Mouse (Mus musculus) thymus, adult 2 months (tissue): Measurements from ENCODE around the gene Ddb1. TPM values are rescaled to one million over a fixed set of nuclear protein-coding genes. Genes with fewer than 3 reads are reported as not detected.

Source experiments
- DNase-seq: peaks from one replicate; pipeline ENCODE4 v3.0.0; 2021
- H3K27ac ChIP-seq: fragments of 200-500 bp; 2 replicates; pipeline ENCODE4 v1.5.1; 2012; ENCODE audit warnings: low read length, control low read depth; ENCODE audit not compliant: control insufficient read depth, insufficient read depth
- H3K27me3 ChIP-seq: fragments of 200-500 bp; 2 replicates; pipeline ENCODE4 v1.6.1; 2012; ENCODE audit warnings: mild to moderate bottlenecking, low read length, moderate library complexity, mixed read lengths; ENCODE audit not compliant: control insufficient read depth, insufficient read depth
- H3K36me3 ChIP-seq: fragments of 200-500 bp; 2 replicates; pipeline ENCODE4 v1.6.1; 2012; ENCODE audit warnings: mild to moderate bottlenecking, low read length, moderate library complexity; ENCODE audit not compliant: control insufficient read depth, insufficient read depth
- H3K4me1 ChIP-seq: fragments of 200-500 bp; replicated peaks from 2 replicates; pipeline ENCODE4 v1.6.1; 2012; ENCODE audit warnings: low read length; ENCODE audit not compliant: control insufficient read depth, insufficient read depth
- H3K4me3 ChIP-seq: fragments of 200-500 bp; 2 replicates; pipeline ENCODE4 v1.5.1; 2012; ENCODE audit warnings: mild to moderate bottlenecking, low read length, control low read depth, moderate library complexity; ENCODE audit not compliant: control insufficient read depth, insufficient read depth
- CTCF ChIP-seq: fragments of 200-500 bp; IDR thresholded peaks from 2 replicates; pipeline ENCODE4 v1.5.1; 2012; ENCODE audit warnings: mild to moderate bottlenecking, control low read depth, low read length, moderate library complexity, borderline replicate concordance; ENCODE audit not compliant: control insufficient read depth, poor library complexity, insufficient read depth; ENCODE audit errors: extremely low read depth
- POLR2A ChIP-seq: fragments of 200-500 bp; IDR thresholded peaks from 2 replicates; pipeline ENCODE4 v1.6.1; 2012; ENCODE audit warnings: mild to moderate bottlenecking, low read length, control low read depth, moderate library complexity; ENCODE audit not compliant: control insufficient read depth, poor library complexity, insufficient read depth; ENCODE audit errors: extremely low read depth
- WGBS: fragments of 180-500 bp; shearing (Covaris S2); methylation state at CpG from one replicate; pipeline ENCODE4 v1.1.7; 2018; 5-methylcytosine and 5-hydroxymethylcytosine counted together
- polyA plus RNA-seq: library from polyadenylated mRNA; depleted of rRNA; stranded (reverse); fragments of >200 nt; gene quantifications from 2 replicates; pipeline ENCODE4 v1.2.3, GENCODE M21; 2012

The Ddb1 gene
- polyA plus RNA-seq, 1 experiment = 154 TPM

DNA sequence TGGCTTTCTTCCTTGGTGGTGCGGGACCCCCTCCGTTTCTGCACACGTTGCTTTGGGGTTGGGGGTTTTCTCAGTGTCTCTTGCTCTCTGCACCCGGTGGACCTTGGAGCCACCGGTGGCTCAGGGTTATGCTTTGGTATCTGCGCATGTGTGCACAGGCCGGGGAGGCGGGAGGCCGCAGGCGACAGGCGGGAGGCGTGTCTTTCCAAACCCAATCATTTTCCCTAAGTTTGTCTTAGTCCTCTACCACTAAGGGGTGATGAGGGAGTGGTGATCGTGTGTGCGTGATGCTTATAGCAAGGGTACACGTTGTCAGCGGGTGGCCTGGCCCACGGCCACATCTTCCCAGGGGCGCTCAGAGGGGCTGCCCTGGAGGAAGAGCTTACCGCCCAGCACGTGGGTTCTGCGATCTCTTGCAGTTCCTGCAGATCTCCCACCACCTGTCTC is 29.8 kb downstream of the Ddb1 start:
- WGBS = 8% methylated on average over 21 of the region's 21 CpGs
- Histone ChIP-seq H3K36me3 (peaks cover under 1% of the 10 kb centered on the region; the same call in 1 of the 2 replicates), H3K4me1 (peaks cover 29% of the 10 kb centered on the region), H3K27me3 (no peaks in the 10 kb centered on the region), H3K27ac (no peak overlapping the region), H3K4me3 (peak overlapping the region; percentile 57)
- TF ChIP-seq POLR2A (no peak), CTCF (no peak)
- DNase-seq = peak; percentile 23

DNA sequence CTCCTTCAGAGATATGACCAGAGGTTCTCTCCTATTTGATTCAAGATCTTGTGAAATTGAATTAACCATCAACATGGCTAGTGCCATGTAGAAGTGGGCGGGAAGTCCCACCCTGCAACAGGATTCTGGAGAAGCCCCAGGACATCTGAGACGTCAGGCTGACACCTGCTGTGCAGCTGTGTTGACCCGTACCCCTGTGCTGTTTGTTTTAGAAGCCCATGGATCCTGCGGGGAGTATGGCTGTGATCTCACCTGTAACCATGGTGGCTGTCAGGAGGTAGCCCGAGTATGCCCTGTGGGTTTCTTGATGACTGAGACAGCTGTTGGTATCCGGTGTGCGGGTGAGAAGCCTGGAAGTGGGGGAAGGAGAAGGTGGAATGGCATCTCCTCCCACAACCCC is 32.7 kb downstream of the Ddb1 start:
- Histone ChIP-seq H3K27me3 (no peaks in the 10 kb centered on the region), H3K4me1 (peaks cover 39% of the 10 kb centered on the region), H3K4me3 (no peak overlapping the region), H3K36me3 (no peaks in the 10 kb centered on the region), H3K27ac (no peak overlapping the region)
- TF ChIP-seq CTCF (no peak), POLR2A (no peak)
- DNase-seq = no peak
- 66% methylated on average over 7 of the region's 7 CpGs for WGBS

DNA sequence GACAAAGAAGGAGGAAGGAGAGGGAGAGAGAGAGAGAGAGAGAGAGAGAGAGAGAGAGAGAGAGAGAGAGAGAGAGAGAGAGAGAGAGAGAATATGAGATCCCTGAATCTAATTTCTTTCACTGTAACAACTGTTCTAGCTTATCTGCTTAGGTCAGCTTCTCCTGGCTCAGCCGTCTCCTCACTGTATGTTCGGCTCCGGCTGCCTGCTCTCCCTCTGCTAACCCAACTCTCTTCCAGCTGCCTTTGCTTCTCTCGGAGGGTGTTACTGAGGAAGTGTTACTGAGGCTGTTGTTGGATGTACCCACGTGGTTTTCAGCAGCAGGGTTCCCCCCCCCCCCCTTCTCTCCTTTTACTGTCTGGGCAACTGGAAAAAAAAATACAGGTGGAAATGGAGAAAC is 35.0 kb downstream of the Ddb1 start:
- H3K4me3 ChIP-seq = no peak overlapping the region
- 7% methylated on average over 5 of the region's 5 CpGs for WGBS
- no peaks in the 10 kb centered on the region for H3K36me3 ChIP-seq
- no peaks in the 10 kb centered on the region for H3K27me3 ChIP-seq
- H3K27ac ChIP-seq = no peak overlapping the region
- no peak for DNase-seq
- peaks cover 37% of the 10 kb centered on the region for H3K4me1 ChIP-seq
- TF ChIP-seq CTCF = no peak
- TF ChIP-seq POLR2A = no peak

DNA sequence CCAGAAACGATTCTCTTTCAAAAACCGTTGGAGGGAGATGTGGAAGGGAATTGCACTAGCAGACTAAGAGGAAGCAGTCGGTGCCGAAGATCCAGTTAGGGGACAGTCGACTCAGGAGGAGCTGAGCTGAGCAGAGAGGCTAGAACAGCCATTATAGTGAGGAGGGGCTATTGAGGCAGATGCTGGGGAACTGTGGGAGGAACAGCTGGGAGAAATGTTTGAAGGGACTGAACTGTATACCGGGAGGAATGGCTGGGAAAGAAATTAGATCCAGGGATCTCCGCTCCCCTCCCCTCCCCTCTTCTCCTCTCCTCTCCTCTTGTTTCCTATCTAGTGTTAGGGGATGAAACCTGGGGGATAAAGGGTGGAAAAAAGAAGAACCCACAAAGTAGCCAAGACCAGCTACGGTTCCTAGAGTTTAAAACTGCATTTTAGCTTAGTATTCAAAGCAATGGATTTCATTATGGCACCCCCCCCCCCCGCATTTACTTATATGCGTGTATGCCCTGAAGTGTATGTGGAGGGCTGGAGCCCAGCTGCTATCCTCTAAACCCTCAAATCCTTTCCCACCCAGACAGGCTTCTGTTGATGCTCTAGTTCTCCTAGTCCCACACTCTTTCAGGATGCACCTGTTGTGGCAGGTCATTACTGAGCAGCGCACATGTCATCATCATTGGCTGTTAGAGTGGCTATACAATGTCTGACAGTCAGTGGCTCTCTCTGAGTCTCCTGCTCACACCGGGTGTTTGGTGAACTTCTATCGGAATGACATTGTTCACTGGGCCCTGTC is 35.7 kb downstream of the Ddb1 start:
- H3K4me1 ChIP-seq = peaks cover 35% of the 10 kb centered on the region
- no peak overlapping the region for H3K4me3 ChIP-seq
- H3K36me3 ChIP-seq = no peaks in the 10 kb centered on the region
- no peaks in the 10 kb centered on the region for H3K27me3 ChIP-seq
- WGBS = 30% methylated on average over 13 of the region's 13 CpGs
- no peak for DNase-seq
- H3K27ac ChIP-seq = no peak overlapping the region
- TF ChIP-seq POLR2A (no peak), CTCF (no peak)

DNA sequence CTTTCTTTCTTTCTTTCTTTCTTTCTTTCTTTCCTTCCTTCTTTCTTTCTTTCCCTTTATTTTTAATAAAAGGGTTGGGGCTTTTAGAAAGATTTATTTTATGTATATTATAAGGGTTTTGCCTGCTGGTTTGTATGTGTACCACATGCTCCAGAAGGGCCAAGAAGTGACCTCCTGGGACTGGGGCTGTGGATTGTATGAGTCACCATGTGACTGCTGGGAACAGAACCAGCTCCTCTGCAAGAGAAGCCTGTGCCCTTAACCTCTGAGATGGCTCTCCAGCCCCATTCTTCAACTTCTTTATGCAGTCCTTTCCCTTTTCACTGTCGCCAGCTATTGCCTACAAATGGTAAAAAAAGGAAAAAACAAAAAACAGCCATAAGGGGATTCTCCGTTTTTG is 40.5 kb downstream of the Ddb1 start:
- peaks cover 49% of the 10 kb centered on the region for H3K4me1 ChIP-seq
- TF ChIP-seq CTCF (no peak), POLR2A (no peak)
- no peak overlapping the region for H3K4me3 ChIP-seq
- no peak for DNase-seq
- H3K27ac ChIP-seq = no peak overlapping the region
- no peaks in the 10 kb centered on the region for H3K27me3 ChIP-seq
- no peaks in the 10 kb centered on the region for H3K36me3 ChIP-seq
- 97% methylated on average over 2 of the region's 2 CpGs for WGBS

DNA sequence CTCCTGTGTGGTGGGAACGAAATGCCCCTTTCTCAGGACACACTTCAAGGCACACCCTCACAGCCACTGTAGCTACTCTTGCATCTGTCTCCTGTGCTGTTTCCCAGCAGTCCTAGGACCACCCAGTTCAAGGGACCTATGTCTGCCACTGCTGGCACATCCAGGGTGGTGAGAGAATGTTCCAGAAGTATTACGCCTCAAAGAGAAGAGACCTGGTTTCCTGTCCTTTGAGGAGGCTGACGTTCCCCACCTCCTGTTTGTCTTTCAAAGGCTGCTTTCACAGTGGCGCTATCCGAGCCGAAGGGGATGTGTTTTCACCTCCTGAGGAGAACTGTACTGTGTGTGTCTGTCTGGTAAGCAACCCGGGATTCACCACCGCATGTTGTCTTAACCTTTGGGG is 43.0 kb downstream of the Ddb1 start:
- H3K4me3 ChIP-seq = no peak overlapping the region
- H3K4me1 ChIP-seq = peaks cover 44% of the 10 kb centered on the region
- H3K36me3 ChIP-seq = no peaks in the 10 kb centered on the region
- TF ChIP-seq CTCF = no peak
- TF ChIP-seq POLR2A = no peak
- WGBS = 25% methylated on average over 8 of the region's 8 CpGs
- no peak overlapping the region for H3K27ac ChIP-seq
- peak; percentile 43 for DNase-seq
- no peaks in the 10 kb centered on the region for H3K27me3 ChIP-seq
